Mouse (Mus musculus) neural tube, embryonic 15.5 days (tissue): ENCODE results near the gene Cldn12. TPM values are rescaled to one million over a fixed set of nuclear protein-coding genes. Genes with fewer than 3 reads are reported as not detected.

Source experiments
- ATAC-seq: fragments of 200-750 bp; cut with Nextera tagmentation; 2 replicates; pipeline ENCODE4 v1.8.0; 2017; ENCODE audit warnings: mild to moderate bottlenecking, moderate TSS enrichment, moderate library complexity; ENCODE audit not compliant: low FRiP score
- H3K27ac ChIP-seq: fragments of 300-500 bp; sonication (generic); replicated peaks from 2 replicates; pipeline ENCODE4 v1.5.1; 2015; ENCODE audit warnings: mild to moderate bottlenecking, inconsistent platforms
- H3K27me3 ChIP-seq: fragments of 300-500 bp; sonication (generic); replicated peaks from 2 replicates; pipeline ENCODE4 v1.6.1; 2015; ENCODE audit warnings: inconsistent platforms
- H3K36me3 ChIP-seq: fragments of 300-500 bp; sonication (generic); 2 replicates; pipeline ENCODE4 v1.6.1; 2015; ENCODE audit warnings: inconsistent platforms
- H3K4me1 ChIP-seq: fragments of 300-500 bp; sonication (generic); 2 replicates; pipeline ENCODE4 v1.6.1; 2015; ENCODE audit warnings: inconsistent platforms
- H3K4me2 ChIP-seq: fragments of 300-500 bp; sonication (generic); 2 replicates; pipeline ENCODE4 v1.6.1; 2015; ENCODE audit warnings: inconsistent platforms, mild to moderate bottlenecking, moderate library complexity
- H3K4me3 ChIP-seq: fragments of 300-500 bp; sonication (generic); replicated peaks from 2 replicates; pipeline ENCODE4 v1.5.1; 2015; ENCODE audit warnings: mild to moderate bottlenecking, inconsistent platforms
- H3K9ac ChIP-seq: fragments of 300-500 bp; sonication (generic); replicated peaks from 2 replicates; pipeline ENCODE4 v1.6.1; 2015; ENCODE audit warnings: mild to moderate bottlenecking, inconsistent platforms
- H3K9me3 ChIP-seq: fragments of 300-500 bp; sonication (generic); replicated peaks from 2 replicates; pipeline ENCODE4 v1.6.1; 2016; ENCODE audit warnings: inconsistent platforms
- WGBS: fragments of 180-500 bp; shearing (Covaris S2); methylation state at CpG from one replicate; pipeline ENCODE4 v1.1.7; 2015; ENCODE audit warnings: mixed read lengths; 5-methylcytosine and 5-hydroxymethylcytosine counted together
- polyA plus RNA-seq: library from polyadenylated mRNA; unstranded; fragments of >200 nt; fragmentation: Nextera tagmentation; extraction: Ambion mirVana; gene quantifications from 2 replicates; pipeline ENCODE4 v1.2.1, GENCODE M21; 2015

The Cldn12 gene
- 15.8 and 16.6 TPM in 2 replicates for polyA plus RNA-seq

GRCm38 (mm10) chr5:5514196-5515076 lies at the start of gene Cldn12:
Gene Cldn12, minus strand, starts transcription at chr5:5514958.
- WGBS = under 1% methylated on average over 76 of the region's 79 CpGs
- H3K4me2 ChIP-seq = peak within 1 kb of the TSS; percentile 77
- peak; percentile 97 for ATAC-seq

GRCm38 (mm10) chr5:5562435-5562834 lies 47.7 kb upstream of the Cldn12 start:
- peaks cover 18% of the 10 kb centered on the region for H3K4me1 ChIP-seq
- 84% methylated on average over 3 of the region's 3 CpGs for WGBS
- no peaks in the 10 kb centered on the region for H3K9me3 ChIP-seq
- H3K27ac ChIP-seq = no peak overlapping the region
- H3K27me3 ChIP-seq = no peaks in the 10 kb centered on the region
- no peak overlapping the region for H3K9ac ChIP-seq
- H3K36me3 ChIP-seq = no peaks in the 10 kb centered on the region
- H3K4me3 ChIP-seq = no peak overlapping the region
- H3K4me2 ChIP-seq = no peak overlapping the region
- no peak for ATAC-seq

More at GRCm38 (mm10) chr5:5514196-5515076, at the start of gene Cldn12:
- H3K4me3 ChIP-seq = peak within 1 kb of the TSS; percentile 89
- no peaks in the 10 kb centered on the region for H3K27me3 ChIP-seq
- 0 out of 2 replicates have a peak, but pooled peaks cover 5% of the 10 kb centered on the region for H3K36me3 ChIP-seq
- no peaks in the 10 kb centered on the region for H3K9me3 ChIP-seq
- H3K9ac ChIP-seq = peak within 1 kb of the TSS; percentile 80
- peak within 1 kb of the TSS; percentile 91 for H3K27ac ChIP-seq
- 0 out of 2 replicates have a peak, but pooled peaks cover 5% of the 10 kb centered on the region for H3K4me1 ChIP-seq

GRCm38 (mm10) chr5:5561041-5561706 lies 46.4 kb upstream of the Cldn12 start:
- 71% methylated on average over 4 of the region's 4 CpGs for WGBS
- no peak overlapping the region for H3K27ac ChIP-seq
- no peak overlapping the region for H3K4me2 ChIP-seq
- H3K4me3 ChIP-seq = no peak overlapping the region
- H3K9ac ChIP-seq = no peak overlapping the region
- H3K27me3 ChIP-seq = no peaks in the 10 kb centered on the region
- ATAC-seq = no peak
- no peaks in the 10 kb centered on the region for H3K9me3 ChIP-seq
- no peaks in the 10 kb centered on the region for H3K36me3 ChIP-seq
- peaks cover 18% of the 10 kb centered on the region for H3K4me1 ChIP-seq

GRCm38 (mm10) chr5:5559798-5560197 lies 45.0 kb upstream of the Cldn12 start:
- 42% methylated on average over 8 of the region's 8 CpGs for WGBS
- no peaks in the 10 kb centered on the region for H3K27me3 ChIP-seq

GRCm38 (mm10) chr5:5559079-5559740 lies 44.5 kb upstream of the Cldn12 start, which contains the start of gene Gtpbp10:
Gene Gtpbp10, minus strand, starts transcription at chr5:5559538.
- H3K9ac ChIP-seq = peak within 1 kb of the TSS; percentile 73
- peak; percentile 100 for ATAC-seq
- peak within 1 kb of the TSS; percentile 66 for H3K4me2 ChIP-seq
- no peaks in the 10 kb centered on the region for H3K9me3 ChIP-seq
- no peaks in the 10 kb centered on the region for H3K27me3 ChIP-seq
- peak within 1 kb of the TSS; percentile 78 for H3K4me3 ChIP-seq
- peaks cover 18% of the 10 kb centered on the region for H3K4me1 ChIP-seq
- H3K27ac ChIP-seq = peak within 1 kb of the TSS; percentile 80
- H3K36me3 ChIP-seq = peaks cover 6% of the 10 kb centered on the region
- under 1% methylated on average over 43 of the region's 43 CpGs for WGBS

More at GRCm38 (mm10) chr5:5559798-5560197, 45.0 kb upstream of the Cldn12 start:
- peak overlapping the region; percentile 66 for H3K4me2 ChIP-seq
- H3K27ac ChIP-seq = peak overlapping the region; percentile 80
- peak; percentile 24; the same call in 1 of the 2 replicates for ATAC-seq
- peak overlapping the region; percentile 78 for H3K4me3 ChIP-seq
- peaks cover 18% of the 10 kb centered on the region for H3K4me1 ChIP-seq
- no peaks in the 10 kb centered on the region for H3K9me3 ChIP-seq
- H3K9ac ChIP-seq = peak overlapping the region; percentile 73
- H3K36me3 ChIP-seq = peaks cover under 1% of the 10 kb centered on the region

GRCm38 (mm10) chr5:5551110-5551509 lies 36.4 kb upstream of the Cldn12 start:
- Histone ChIP-seq H3K4me1 (no peaks in the 10 kb centered on the region), H3K4me2 (no peak overlapping the region), H3K27me3 (no peaks in the 10 kb centered on the region), H3K9me3 (no peaks in the 10 kb centered on the region), H3K9ac (no peak overlapping the region), H3K27ac (no peak overlapping the region), H3K36me3 (peaks cover 44% of the 10 kb centered on the region), H3K4me3 (no peak overlapping the region)
- ATAC-seq = no peak
- WGBS = 84% methylated on average over 1 of the region's 1 CpGs

- Histone ChIP-seq H3K4me2 (no peak overlapping the region), H3K27me3 (no peaks in the 10 kb centered on the region), H3K9ac (no peak overlapping the region), H3K4me1 (no peaks in the 10 kb centered on the region), H3K36me3 (peaks cover 43% of the 10 kb centered on the region), H3K27ac (no peak overlapping the region), H3K9me3 (no peaks in the 10 kb centered on the region), H3K4me3 (no peak overlapping the region)
- 76% methylated on average over 3 of the region's 3 CpGs for WGBS
- ATAC-seq = no peak
Measured at GRCm38 (mm10) chr5:5540385-5540784, 25.6 kb upstream of the Cldn12 start.

GRCm38 (mm10) chr5:5539771-5540170 lies 25.0 kb upstream of the Cldn12 start:
- Histone ChIP-seq H3K4me3 (no peak overlapping the region), H3K9me3 (no peaks in the 10 kb centered on the region), H3K36me3 (peaks cover 43% of the 10 kb centered on the region), H3K4me2 (no peak overlapping the region), H3K4me1 (no peaks in the 10 kb centered on the region), H3K27me3 (no peaks in the 10 kb centered on the region), H3K9ac (no peak overlapping the region), H3K27ac (no peak overlapping the region)
- 66% methylated on average over 3 of the region's 3 CpGs for WGBS
- no peak for ATAC-seq

- H3K4me3 ChIP-seq = no peak overlapping the region
- H3K4me1 ChIP-seq = no peaks in the 10 kb centered on the region
- H3K27me3 ChIP-seq = no peaks in the 10 kb centered on the region
- 100% methylated on average over 1 of the region's 1 CpGs for WGBS
- H3K27ac ChIP-seq = no peak overlapping the region
- no peak overlapping the region for H3K4me2 ChIP-seq
- H3K9me3 ChIP-seq = no peaks in the 10 kb centered on the region
- peaks cover 18% of the 10 kb centered on the region for H3K36me3 ChIP-seq
- no peak for ATAC-seq
- no peak overlapping the region for H3K9ac ChIP-seq
Measured at GRCm38 (mm10) chr5:5536131-5536530, 21.4 kb upstream of the Cldn12 start.

GRCm38 (mm10) chr5:5533656-5534420 lies 19.1 kb upstream of the Cldn12 start:
- no peak overlapping the region for H3K27ac ChIP-seq
- no peak for ATAC-seq
- no peaks in the 10 kb centered on the region for H3K4me1 ChIP-seq
- no peaks in the 10 kb centered on the region for H3K27me3 ChIP-seq
- no peak overlapping the region for H3K4me2 ChIP-seq
- peaks cover 8% of the 10 kb centered on the region for H3K36me3 ChIP-seq
- H3K4me3 ChIP-seq = no peak overlapping the region
- no peaks in the 10 kb centered on the region for H3K9me3 ChIP-seq
- H3K9ac ChIP-seq = no peak overlapping the region
- 89% methylated on average over 3 of the region's 3 CpGs for WGBS

GRCm38 (mm10) chr5:5515411-5515810 lies 653 bp upstream of the Cldn12 start:
- H3K9me3 ChIP-seq = no peaks in the 10 kb centered on the region
- ATAC-seq = no peak
- H3K4me2 ChIP-seq = peak overlapping the region; percentile 77
- H3K4me1 ChIP-seq = 0 out of 2 replicates have a peak, but pooled peaks cover 5% of the 10 kb centered on the region
- no peaks in the 10 kb centered on the region for H3K27me3 ChIP-seq
- H3K36me3 ChIP-seq = 0 out of 2 replicates have a peak, but pooled peaks cover 3% of the 10 kb centered on the region
- no peak overlapping the region for H3K9ac ChIP-seq
- no peak overlapping the region for H3K27ac ChIP-seq
- peak overlapping the region; percentile 89; the same call in 1 of the 2 replicates for H3K4me3 ChIP-seq
- 82% methylated on average over 5 of the region's 5 CpGs for WGBS
